Mouse (Mus musculus): ENCODE results near the gene 1700008P02Rik.
"Not testable (repeated sequence)": the region's sequence is repeated elsewhere in the genome, so short reads cannot be mapped to it uniquely, and the experiment has no call there.

1700008P02Rik gene

GRCm38 (mm10) chr3:6620343-6620742 lies at the start of gene 1700008P02Rik:
Gene 1700008P02Rik, minus strand, starts transcription at chr3:6620443.
- in situ Hi-C loops (cut with MboI, MseI): no loop called here

- in situ Hi-C loops (cut with MboI, MseI): no loop called here
These were observed 29.2 kb upstream of the 1700008P02Rik start for GRCm38 (mm10) chr3:6649411-6649810.

- in situ Hi-C loops (cut with MboI, MseI): not testable (repeated sequence)
These were observed 17.9 kb upstream of the 1700008P02Rik start for GRCm38 (mm10) chr3:6638151-6638550.

GRCm38 (mm10) chr3:6634256-6634655 lies 14.0 kb upstream of the 1700008P02Rik start:
- in situ Hi-C loops (cut with MboI, MseI): no loop called here

GRCm38 (mm10) chr3:6617881-6618280 lies 2.4 kb downstream of the 1700008P02Rik start:
- in situ Hi-C loops (cut with MboI, MseI): no loop called here
